Mouse (Mus musculus) c-Kit-negative CD71-positive TER-119-positive erythroid progenitor cells, embryonic 14.5 days (primary cell): ENCODE data around the gene Tas2r110.

Source experiments
- DNase-seq: peaks from one replicate; pipeline ENCODE4 v3.0.0-alpha.2; 2013; ENCODE audit warnings: low read depth, low spot score

Gene Tas2r110

GRCm38 (mm10) chr6:132867708-132868107 lies at the start of gene Tas2r110:
Gene Tas2r110, plus strand, starts transcription at chr6:132868008.
- DNase-seq: no peak

GRCm38 (mm10) chr6:132846842-132847241 lies 21.0 kb upstream of the Tas2r110 start, which contains the start of gene Tas2r123:
Gene Tas2r123, plus strand, starts transcription at chr6:132847142.
- DNase-seq: no peak

GRCm38 (mm10) chr6:132855138-132855537 lies 12.7 kb upstream of the Tas2r110 start, which contains the start of gene Tas2r116:
Gene Tas2r116, plus strand, starts transcription at chr6:132855438.
- no peak for DNase-seq

GRCm38 (mm10) chr6:132892711-132893110 lies 24.9 kb downstream of the Tas2r110 start, which contains the start of gene Tas2r113:
Gene Tas2r113, plus strand, starts transcription at chr6:132893011.
- DNase-seq: no peak

- DNase-seq: no peak
Measured at GRCm38 (mm10) chr6:132909351-132909750, 41.5 kb downstream of the Tas2r110 start, which contains the start of gene Tas2r125. Gene Tas2r125, plus strand, starts transcription at chr6:132909651.
